Mouse (Mus musculus) olfactory bulb, adult 2 months (tissue): ENCODE data around the gene Sept10.

Experiments
- CTCF ChIP-seq: fragments of 200-500 bp; IDR thresholded peaks from 2 replicates; pipeline ENCODE4 v1.5.1; 2012; ENCODE audit warnings: low read depth, mild to moderate bottlenecking, low read length, moderate library complexity; ENCODE audit not compliant: insufficient read depth
- POLR2A ChIP-seq: fragments of 200-500 bp; IDR thresholded peaks from 2 replicates; pipeline ENCODE4 v1.6.1; 2012; ENCODE audit warnings: mild to moderate bottlenecking, low read depth, low read length, moderate library complexity; ENCODE audit not compliant: insufficient read depth

DNA sequence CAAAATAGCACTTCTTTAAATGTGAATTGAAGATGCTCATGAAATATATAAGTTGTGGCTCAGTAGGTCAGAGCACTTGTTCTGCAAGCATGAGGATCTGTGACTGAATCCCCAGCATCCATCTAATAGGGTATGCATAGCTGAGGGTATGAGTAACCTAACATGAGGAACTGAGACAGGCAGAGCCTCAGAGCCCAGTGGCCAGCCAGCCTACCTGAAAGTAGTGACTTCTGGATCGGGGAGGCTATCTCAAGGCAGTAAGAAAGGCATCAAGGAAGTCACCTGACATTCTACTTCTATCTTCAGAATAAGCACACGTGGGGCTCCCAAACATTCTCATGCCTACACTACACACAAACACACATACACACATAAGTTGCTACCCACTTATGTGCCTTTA, 3.5 kb upstream of the Sept10 start:
- no peak for TF ChIP-seq CTCF
- TF ChIP-seq POLR2A, result no peak
